Mouse (Mus musculus): ENCODE results near the gene Gps1. TPM values are rescaled to one million over a fixed set of nuclear protein-coding genes. Genes with fewer than 3 reads are reported as not detected.
A peak's percentile ranks its signal among the peaks of the same experiment; 100 is the strongest.
"Not testable (repeated sequence)": the region's sequence is repeated elsewhere in the genome, so short reads cannot be mapped to it uniquely, and the experiment has no call there.

The Gps1 gene
- polyA plus RNA-seq (2016; fragmentation: Nextera tagmentation; extraction: Ambion mirVana), result 243 and 245 TPM in 2 replicates

- H3K36me3 ChIP-seq, result peaks cover 42% of the 10 kb centered on the region
- peak within 1 kb of the TSS; percentile 96 for H3K9ac ChIP-seq
- peak within 1 kb of the TSS; percentile 98 for H3K4me2 ChIP-seq (replicated peaks)
- peaks cover 13% of the 10 kb centered on the region for H3K4me1 ChIP-seq
- H3K27ac ChIP-seq, result peak within 1 kb of the TSS; percentile 84
- H3K4me3 ChIP-seq, result peak within 1 kb of the TSS; percentile 99
- no peaks in the 10 kb centered on the region for H3K27me3 ChIP-seq
- WGBS, result under 1% methylated on average over 70 of the region's 107 CpGs
- peak; percentile 74 for ATAC-seq (ENCODE audit: insufficient number of reproducible peaks, insufficient read depth, low FRiP score, low TSS enrichment)
- H3K9me3 ChIP-seq, result no peaks in the 10 kb centered on the region
These were observed at the start of gene Gps1, which contains the start of gene Rfng for GRCm38 (mm10) chr11:120784064-120784791. Gene Gps1, plus strand, starts transcription at chr11:120784272. Gene Rfng, minus strand, starts transcription at chr11:120784207.

- Histone ChIP-seq H3K4me1 (peaks cover 13% of the 10 kb centered on the region; the same call in 1 of the 2 replicates), H3K4me3 (no peak overlapping the region), H3K9ac (no peak overlapping the region), H3K4me2 (replicated peaks) (no peak overlapping the region), H3K27me3 (no peaks in the 10 kb centered on the region), H3K27ac (no peak overlapping the region), H3K36me3 (no peaks in the 10 kb centered on the region), H3K9me3 (no peaks in the 10 kb centered on the region)
- WGBS, result 76% methylated on average over 6 of the region's 6 CpGs
- no peak for ATAC-seq (ENCODE audit: insufficient number of reproducible peaks, insufficient read depth, low FRiP score, low TSS enrichment)
These were observed 47.6 kb upstream of the Gps1 start for GRCm38 (mm10) chr11:120736424-120736823.

- H3K27me3 ChIP-seq, result no peaks in the 10 kb centered on the region
- no peak overlapping the region for H3K4me3 ChIP-seq
- no peaks in the 10 kb centered on the region for H3K9me3 ChIP-seq
- WGBS, result 89% methylated on average over 5 of the region's 5 CpGs
- H3K36me3 ChIP-seq, result no peaks in the 10 kb centered on the region
- H3K27ac ChIP-seq, result no peak overlapping the region
- no peak for ATAC-seq (ENCODE audit: insufficient number of reproducible peaks, insufficient read depth, low FRiP score, low TSS enrichment)
- no peaks in the 10 kb centered on the region for H3K4me1 ChIP-seq
- H3K4me2 ChIP-seq (replicated peaks), result no peak overlapping the region
- H3K9ac ChIP-seq, result no peak overlapping the region
These were observed 43.1 kb upstream of the Gps1 start for GRCm38 (mm10) chr11:120740981-120741380.

GRCm38 (mm10) chr11:120744121-120744701, 39.9 kb upstream of the Gps1 start:
- no peak overlapping the region for H3K4me3 ChIP-seq
- H3K4me1 ChIP-seq, result no peaks in the 10 kb centered on the region
- no peak for ATAC-seq (ENCODE audit: insufficient number of reproducible peaks, insufficient read depth, low FRiP score, low TSS enrichment)
- no peak overlapping the region for H3K4me2 ChIP-seq (replicated peaks)
- H3K9me3 ChIP-seq, result no peaks in the 10 kb centered on the region
- H3K27ac ChIP-seq, result no peak overlapping the region
- WGBS, result 63% methylated on average over 7 of the region's 7 CpGs
- no peak overlapping the region for H3K9ac ChIP-seq
- H3K27me3 ChIP-seq, result no peaks in the 10 kb centered on the region
- H3K36me3 ChIP-seq, result no peaks in the 10 kb centered on the region

- no peak for ATAC-seq (ENCODE audit: insufficient number of reproducible peaks, insufficient read depth, low FRiP score, low TSS enrichment)
- no peaks in the 10 kb centered on the region for H3K36me3 ChIP-seq
- H3K9me3 ChIP-seq, result no peaks in the 10 kb centered on the region
- H3K4me2 ChIP-seq (replicated peaks), result no peak overlapping the region
- no peaks in the 10 kb centered on the region for H3K4me1 ChIP-seq
- WGBS, result 74% methylated on average over 4 of the region's 4 CpGs
- H3K27ac ChIP-seq, result no peak overlapping the region
- H3K9ac ChIP-seq, result no peak overlapping the region
- no peak overlapping the region for H3K4me3 ChIP-seq
- no peaks in the 10 kb centered on the region for H3K27me3 ChIP-seq
These were observed 36.1 kb upstream of the Gps1 start for GRCm38 (mm10) chr11:120747974-120748373.

GRCm38 (mm10) chr11:120749430-120749829, 34.6 kb upstream of the Gps1 start:
- Histone ChIP-seq H3K4me1 (no peaks in the 10 kb centered on the region), H3K27ac (no peak overlapping the region), H3K4me2 (replicated peaks) (no peak overlapping the region), H3K9me3 (no peaks in the 10 kb centered on the region), H3K4me3 (no peak overlapping the region), H3K27me3 (no peaks in the 10 kb centered on the region), H3K36me3 (no peaks in the 10 kb centered on the region), H3K9ac (no peak overlapping the region)
- 59% methylated on average over 8 of the region's 8 CpGs for WGBS
- no peak for ATAC-seq (ENCODE audit: insufficient number of reproducible peaks, insufficient read depth, low FRiP score, low TSS enrichment)

- Histone ChIP-seq H3K9ac (no peak overlapping the region), H3K4me3 (no peak overlapping the region), H3K4me1 (no peaks in the 10 kb centered on the region), H3K9me3 (no peaks in the 10 kb centered on the region), H3K4me2 (replicated peaks) (no peak overlapping the region), H3K27ac (no peak overlapping the region), H3K27me3 (no peaks in the 10 kb centered on the region), H3K36me3 (no peaks in the 10 kb centered on the region)
- no peak for ATAC-seq (ENCODE audit: insufficient number of reproducible peaks, insufficient read depth, low FRiP score, low TSS enrichment)
- WGBS, result 72% methylated on average over 4 of the region's 4 CpGs
These were observed 32.5 kb upstream of the Gps1 start for GRCm38 (mm10) chr11:120751606-120752005.

GRCm38 (mm10) chr11:120760236-120760635, 23.8 kb upstream of the Gps1 start:
- no peak for ATAC-seq (ENCODE audit: insufficient number of reproducible peaks, insufficient read depth, low FRiP score, low TSS enrichment)
- H3K4me3 ChIP-seq, result no peak overlapping the region
- no peak overlapping the region for H3K9ac ChIP-seq
- H3K4me2 ChIP-seq (replicated peaks), result no peak overlapping the region
- H3K27me3 ChIP-seq, result peaks cover 14% of the 10 kb centered on the region
- WGBS, result 91% methylated on average over 9 of the region's 9 CpGs
- H3K4me1 ChIP-seq, result no peaks in the 10 kb centered on the region
- no peak overlapping the region for H3K27ac ChIP-seq
- H3K36me3 ChIP-seq, result no peaks in the 10 kb centered on the region
- peaks cover 19% of the 10 kb centered on the region for H3K9me3 ChIP-seq

GRCm38 (mm10) chr11:120761811-120762671, 22.0 kb upstream of the Gps1 start:
- 69% methylated on average over 14 of the region's 14 CpGs for WGBS
- ATAC-seq (ENCODE audit: insufficient number of reproducible peaks, insufficient read depth, low FRiP score, low TSS enrichment), result no peak
- Histone ChIP-seq H3K36me3 (no peaks in the 10 kb centered on the region), H3K9me3 (peaks cover 19% of the 10 kb centered on the region), H3K4me1 (no peaks in the 10 kb centered on the region), H3K4me3 (no peak overlapping the region), H3K27ac (no peak overlapping the region), H3K27me3 (peaks cover 20% of the 10 kb centered on the region), H3K4me2 (replicated peaks) (no peak overlapping the region), H3K9ac (no peak overlapping the region)

GRCm38 (mm10) chr11:120762672-120763041, 21.4 kb upstream of the Gps1 start, which contains the start of gene Hmga1b:
Gene Hmga1b, plus strand, starts transcription at chr11:120762794.
- not testable (repeated sequence) for H3K9ac ChIP-seq, H3K27ac ChIP-seq

GRCm38 (mm10) chr11:120763121-120763999, 20.7 kb upstream of the Gps1 start:
- not testable (repeated sequence) for H3K9ac ChIP-seq
- 5% methylated on average over 2 of the region's 23 CpGs for WGBS
- peak; percentile 62; the same call in 1 of the 2 replicates for ATAC-seq (ENCODE audit: insufficient number of reproducible peaks, insufficient read depth, low FRiP score, low TSS enrichment)

More at GRCm38 (mm10) chr11:120762672-120763041, 21.4 kb upstream of the Gps1 start, which contains the start of gene Hmga1b:
- not testable (repeated sequence) for H3K4me3 ChIP-seq; H3K4me1 ChIP-seq; H3K36me3 ChIP-seq; ATAC-seq (ENCODE audit: insufficient number of reproducible peaks, insufficient read depth, low FRiP score, low TSS enrichment)
- Histone ChIP-seq H3K4me2 (replicated peaks) (peak within 1 kb of the TSS; percentile 13; the same call in 1 of the 2 replicates), H3K27me3 (peaks cover 20% of the 10 kb centered on the region), H3K9me3 (peaks cover 19% of the 10 kb centered on the region)
- 19% methylated on average over 14 of the region's 14 CpGs for WGBS

More at GRCm38 (mm10) chr11:120763121-120763999, 20.7 kb upstream of the Gps1 start:
- H3K4me3 ChIP-seq, H3K27ac ChIP-seq, H3K4me1 ChIP-seq, H3K36me3 ChIP-seq: not testable (repeated sequence)
- peaks cover 20% of the 10 kb centered on the region for H3K27me3 ChIP-seq
- H3K4me2 ChIP-seq (replicated peaks), result peak overlapping the region; percentile 13; the same call in 1 of the 2 replicates
- H3K9me3 ChIP-seq, result peaks cover 12% of the 10 kb centered on the region

Measured in embryonic facial prominence, embryonic 12.5 days (tissue).